Mouse (Mus musculus) megakaryocyte-erythroid progenitor cell, adult 5-6 weeks (primary cell): Measurements from ENCODE around the gene Zscan18. TPM values are rescaled to one million over a fixed set of nuclear protein-coding genes. Genes with fewer than 3 reads are reported as not detected.

Experiments
- ATAC-seq: replicated peaks from 2 replicates; pipeline ENCODE4 v1.8.0; 2016; ENCODE audit warnings: mild to moderate bottlenecking, inconsistent platforms; ENCODE audit not compliant: severe bottlenecking, poor library complexity, low FRiP score, low TSS enrichment
- total RNA-seq, 2 experiments: library from RNA; stranded (forward) in 1 of 2; stranded (reverse) in 1 of 2; fragments of 200-1000, 215-1000 nt in 1 of 2; fragments of >200 nt in 1 of 2; fragmentation: Nextera tagmentation in 1 of 2; gene quantifications; 2 replicates each; pipeline ENCODE4 v1.2.3; 2014 to 2017

Gene Zscan18
- total RNA-seq, 2 experiments from 2014 or later = 0.94 to 5.8 TPM

- ATAC-seq = no peak
Observed at GRCm38 (mm10) chr7:12734904-12735303, 68.5 kb downstream of the Zscan18 start, which contains the start of gene Vmn2r56. TSS of gene Vmn2r56 (minus strand) at chr7:12735004.

Other genes starting within 250 kb of the Zscan18 start
- gene Vmn2r53, start 194.8 kb downstream of the Zscan18 start, total RNA-seq (2014; fragmentation: Nextera tagmentation) = 0.02 TPM in 1 of 2 replicates, not detected in the other
- not detected in 2 replicates for gene Vmn2r53, start 194.8 kb downstream of the Zscan18 start, total RNA-seq (2017)
- gene Vmn2r54, start 163.3 kb downstream of the Zscan18 start, total RNA-seq (2014; fragmentation: Nextera tagmentation) = not detected in 2 replicates
- not detected in 2 replicates for gene Vmn2r54, start 163.3 kb downstream of the Zscan18 start, total RNA-seq (2017)
- not detected in 2 replicates for gene Vmn2r55, start 118.6 kb downstream of the Zscan18 start, total RNA-seq (2014; fragmentation: Nextera tagmentation)
- not detected in 2 replicates for gene Vmn2r55, start 118.6 kb downstream of the Zscan18 start, total RNA-seq (2017)
- not detected in 2 replicates for gene Vmn2r56, start 68.6 kb downstream of the Zscan18 start, total RNA-seq (2014; fragmentation: Nextera tagmentation)
- gene Vmn2r56, start 68.6 kb downstream of the Zscan18 start, total RNA-seq (2017) = not detected in 2 replicates
- 12.3 and 14.0 TPM in 2 replicates for gene Zfp329, start 15.2 kb upstream of the Zscan18 start, total RNA-seq (2014; fragmentation: Nextera tagmentation)
- gene Zfp329, start 15.2 kb upstream of the Zscan18 start, total RNA-seq (2017) = 7.8 TPM in 2 replicates
- 26.7 and 30.6 TPM in 2 replicates for gene Zfp110, start 31.1 kb upstream of the Zscan18 start, total RNA-seq (2014; fragmentation: Nextera tagmentation)
- gene Zfp110, start 31.1 kb upstream of the Zscan18 start, total RNA-seq (2017) = 38.0 and 38.1 TPM in 2 replicates
- gene Zfp128, start 77.5 kb upstream of the Zscan18 start, total RNA-seq (2014; fragmentation: Nextera tagmentation) = 3.2 and 6.2 TPM in 2 replicates
- gene Zfp128, start 77.5 kb upstream of the Zscan18 start, total RNA-seq (2017) = 3.3 and 4.0 TPM in 2 replicates
- gene Zscan22, start 94.2 kb upstream of the Zscan18 start, total RNA-seq (2014; fragmentation: Nextera tagmentation) = 13.3 and 18.7 TPM in 2 replicates
- gene Zscan22, start 94.2 kb upstream of the Zscan18 start, total RNA-seq (2017) = 5.7 and 7.1 TPM in 2 replicates
- gene Rps5, start 118.7 kb upstream of the Zscan18 start, total RNA-seq (2014; fragmentation: Nextera tagmentation) = 3,241 and 3,814 TPM in 2 replicates
- 1,950 and 2,335 TPM in 2 replicates for gene Rps5, start 118.7 kb upstream of the Zscan18 start, total RNA-seq (2017)
- gene Rnf225, start 123.8 kb upstream of the Zscan18 start, total RNA-seq (2014; fragmentation: Nextera tagmentation) = 0.77 and 1.2 TPM in 2 replicates
- 1.6 TPM in 1 of 2 replicates, not detected in the other for gene Rnf225, start 123.8 kb upstream of the Zscan18 start, total RNA-seq (2017)
- gene Zfp324, start 162.2 kb upstream of the Zscan18 start, total RNA-seq (2014; fragmentation: Nextera tagmentation) = 3.7 and 4.3 TPM in 2 replicates
- gene Zfp324, start 162.2 kb upstream of the Zscan18 start, total RNA-seq (2017) = 3.1 and 7.7 TPM in 2 replicates
- 6.1 and 9.0 TPM in 2 replicates for gene Zfp446, start 174.2 kb upstream of the Zscan18 start, total RNA-seq (2014; fragmentation: Nextera tagmentation)
- 1.6 and 1.9 TPM in 2 replicates for gene Zfp446, start 174.2 kb upstream of the Zscan18 start, total RNA-seq (2017)
- gene Slc27a5, start 194.6 kb upstream of the Zscan18 start, total RNA-seq (2014; fragmentation: Nextera tagmentation) = not detected in 2 replicates
- gene Slc27a5, start 194.6 kb upstream of the Zscan18 start, total RNA-seq (2017) = not detected in 2 replicates
- gene Trim28, start 195.5 kb upstream of the Zscan18 start, total RNA-seq (2014; fragmentation: Nextera tagmentation) = 654 and 831 TPM in 2 replicates
- gene Trim28, start 195.5 kb upstream of the Zscan18 start, total RNA-seq (2017) = 556 and 566 TPM in 2 replicates
- 14.0 and 30.8 TPM in 2 replicates for gene Zbtb45, start 206.4 kb upstream of the Zscan18 start, total RNA-seq (2014; fragmentation: Nextera tagmentation)
- gene Zbtb45, start 206.4 kb upstream of the Zscan18 start, total RNA-seq (2017) = 5.1 and 9.2 TPM in 2 replicates
- gene Chmp2a, start 231.2 kb upstream of the Zscan18 start, total RNA-seq (2014; fragmentation: Nextera tagmentation) = 159 and 192 TPM in 2 replicates
- gene Chmp2a, start 231.2 kb upstream of the Zscan18 start, total RNA-seq (2017) = 142 and 150 TPM in 2 replicates
- 222 and 267 TPM in 2 replicates for gene Ube2m, start 234.6 kb upstream of the Zscan18 start, total RNA-seq (2014; fragmentation: Nextera tagmentation)
- gene Ube2m, start 234.6 kb upstream of the Zscan18 start, total RNA-seq (2017) = 106 and 110 TPM in 2 replicates